Mouse (Mus musculus) cerebellum, postnatal 14 days (tissue): ENCODE measurements around the gene Arid4b.
A peak's percentile ranks its signal among the peaks of the same experiment; 100 is the strongest.
"Not testable (repeated sequence)": the region's sequence is repeated elsewhere in the genome, so short reads cannot be mapped to it uniquely, and the experiment has no call there.

ENCODE experiments used
- DNase-seq, 2 experiments: peaks; one replicate each; pipeline ENCODE4 v3.0.0; 2021; ENCODE audit warnings: mixed read lengths in 2 of 2

Arid4b gene

DNA sequence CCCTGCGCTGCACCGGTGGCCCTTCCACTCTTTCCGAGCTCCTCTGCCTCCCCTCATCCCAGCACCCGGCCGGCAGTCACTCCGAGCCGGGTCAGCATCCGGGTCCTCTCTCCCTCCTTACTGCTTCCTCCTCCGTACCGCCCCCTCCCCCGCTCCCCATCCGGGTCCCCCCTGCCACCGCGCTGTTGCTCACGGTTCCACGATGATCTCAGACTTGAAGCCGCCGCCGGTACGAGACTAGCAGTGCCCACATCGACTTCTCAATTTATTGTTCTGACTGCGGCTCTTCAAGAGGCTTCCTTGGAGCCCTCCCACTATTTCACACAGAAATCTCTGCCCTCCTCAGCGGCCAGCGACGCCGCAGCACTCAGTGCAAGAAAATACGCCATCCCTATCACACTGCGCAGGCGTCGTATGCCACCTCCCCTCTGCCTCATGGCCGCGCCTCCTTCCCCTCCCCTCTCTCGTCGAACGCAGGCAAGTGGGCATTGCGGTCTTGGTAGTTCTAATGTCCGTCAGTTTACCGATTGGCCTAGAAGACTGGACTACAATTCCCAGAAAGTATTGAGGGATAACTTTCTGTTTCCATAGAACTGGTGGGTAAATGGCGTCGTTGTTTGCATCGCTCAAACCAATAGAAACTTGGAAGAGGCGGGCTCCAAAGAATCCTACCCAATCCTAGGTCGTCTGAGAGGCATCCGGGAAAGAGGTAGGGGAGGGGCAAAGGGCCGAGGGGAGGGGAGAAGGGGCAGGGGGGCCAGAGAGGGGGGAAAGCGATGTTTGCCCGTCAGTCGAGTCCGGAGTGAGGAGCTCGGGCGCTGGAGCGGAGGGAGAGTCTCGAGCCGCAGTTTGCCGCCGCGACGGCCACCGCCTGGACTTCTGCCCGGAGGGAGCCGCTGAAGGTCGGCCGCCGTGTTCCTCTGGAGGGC is at the start of gene Arid4b, which contains the start of gene Ggps1:
Gene Arid4b, plus strand, starts transcription at position 220 of the 929 bp plus-strand sequence.
Gene Ggps1, minus strand, starts transcription at position 476 of the 929 bp plus-strand sequence.
- DNase-seq, result peak; percentile 94 to 96

DNA sequence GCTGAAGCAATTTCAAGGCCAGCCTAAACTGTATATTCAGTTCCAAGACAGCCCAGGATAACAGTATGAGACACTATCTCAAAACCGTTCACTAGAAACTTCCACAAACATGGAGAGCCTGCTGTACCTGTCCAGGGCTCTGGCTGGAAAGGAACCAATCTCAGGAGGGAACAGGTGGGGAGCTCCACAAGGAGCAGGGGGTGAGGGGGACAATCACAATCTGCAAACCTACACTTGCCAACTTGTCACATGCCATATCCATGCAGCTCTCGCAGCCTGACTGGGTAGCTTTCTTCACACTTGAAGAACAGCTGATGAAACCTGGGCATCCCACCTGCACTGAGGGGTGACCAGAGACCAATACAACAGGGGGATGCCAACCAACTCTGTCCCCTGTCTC is 49.0 kb upstream of the Arid4b start:
- DNase-seq, result peak; percentile 24 to 49

DNA sequence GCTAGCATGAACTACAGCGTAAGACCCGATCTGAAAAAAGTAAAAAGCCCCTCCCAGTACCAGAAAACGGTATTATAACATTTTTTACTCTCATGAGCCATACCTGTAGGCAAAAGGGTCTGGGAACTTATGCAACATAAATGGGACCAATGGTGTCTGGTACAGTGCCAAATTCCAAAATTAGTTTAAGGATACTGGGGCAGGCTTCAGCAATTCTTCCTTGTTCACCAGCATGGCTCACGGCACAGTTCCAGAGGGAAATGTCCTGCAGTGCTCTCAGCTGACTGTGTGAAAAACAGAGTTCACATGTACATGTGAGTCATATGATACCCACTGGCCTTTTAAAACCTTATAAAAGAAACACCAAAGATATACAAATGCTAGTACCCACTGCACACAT is 48.5 kb upstream of the Arid4b start:
- peak; percentile 33 to 51 for DNase-seq

DNA sequence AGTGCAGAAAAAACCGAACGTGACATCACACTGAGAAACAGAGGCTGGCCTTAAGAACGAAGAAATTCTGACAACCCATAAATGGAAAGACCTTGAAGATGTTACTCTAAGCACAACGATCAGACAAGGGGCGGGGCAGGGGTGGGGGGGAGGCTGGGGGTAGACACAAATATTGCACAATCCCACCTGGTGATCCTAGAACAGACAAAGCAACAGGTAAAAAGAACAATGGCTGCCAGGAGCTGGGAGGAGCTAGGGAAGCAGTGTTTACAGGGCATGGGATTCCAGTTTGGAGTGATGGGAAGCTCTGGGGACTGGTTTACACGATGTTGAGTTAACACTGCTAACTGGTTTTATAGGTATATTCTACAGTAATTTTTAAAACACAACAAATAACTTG is 47.4 kb upstream of the Arid4b start:
- DNase-seq, result no peak

DNA sequence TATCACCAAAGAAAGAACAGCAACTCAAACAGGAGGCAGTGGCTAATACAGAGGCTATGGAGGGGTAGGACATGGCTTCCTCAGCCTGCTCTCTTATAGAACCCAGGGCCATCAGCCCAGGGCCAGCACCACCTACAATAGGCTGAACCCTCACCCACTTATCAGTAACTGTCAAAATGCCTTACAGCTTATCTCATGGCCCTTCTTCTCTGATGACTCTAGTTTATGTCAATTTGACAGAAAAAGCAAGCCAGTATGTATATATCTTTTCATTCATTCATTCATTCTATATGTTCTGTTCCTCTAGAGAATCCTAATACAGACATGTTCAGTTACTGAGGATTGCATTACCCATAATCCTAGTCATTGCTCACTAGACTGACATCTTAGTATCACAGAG is 44.7 kb upstream of the Arid4b start:
- no peak for DNase-seq

DNA sequence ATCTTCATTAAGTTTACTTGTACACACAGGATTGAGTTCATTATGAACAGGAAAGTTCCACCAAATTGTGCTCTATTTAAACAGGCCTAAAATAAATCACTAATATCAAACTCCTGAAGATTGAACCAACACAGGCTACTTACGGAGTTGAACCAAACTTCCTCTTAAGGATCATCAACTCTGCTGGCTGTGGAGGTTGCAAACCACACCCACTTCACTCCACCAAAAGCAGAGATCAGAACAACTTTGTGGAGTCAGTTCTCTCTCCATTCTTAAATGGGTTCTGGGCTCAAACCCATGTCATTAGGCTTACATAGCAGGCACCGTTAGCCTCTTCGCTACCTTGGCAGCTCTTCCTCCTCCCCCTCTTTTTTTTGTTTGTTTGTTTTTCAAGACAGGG is 44.2 kb upstream of the Arid4b start:
- no peak for DNase-seq

DNA sequence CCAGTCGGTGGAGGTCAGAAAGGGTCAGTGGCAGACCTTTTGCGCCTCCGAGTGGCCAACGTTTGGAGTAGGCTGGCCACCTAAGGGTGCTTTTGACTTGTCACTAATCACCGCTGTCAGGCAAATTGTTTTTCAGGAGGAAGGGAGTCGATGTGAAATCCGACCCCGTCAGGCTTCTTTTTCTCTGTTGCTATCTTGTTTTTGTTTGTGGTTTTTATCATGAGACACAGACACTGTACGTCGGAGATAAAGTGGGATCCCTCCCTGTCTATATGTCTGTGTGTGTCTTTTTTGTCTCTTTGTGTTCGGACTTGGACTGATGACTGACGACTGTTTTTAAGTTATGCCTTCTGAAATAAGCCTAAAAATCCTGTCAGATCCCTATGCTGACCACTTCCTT is 41.6 kb upstream of the Arid4b start:
- DNase-seq, result not testable (repeated sequence)

DNA sequence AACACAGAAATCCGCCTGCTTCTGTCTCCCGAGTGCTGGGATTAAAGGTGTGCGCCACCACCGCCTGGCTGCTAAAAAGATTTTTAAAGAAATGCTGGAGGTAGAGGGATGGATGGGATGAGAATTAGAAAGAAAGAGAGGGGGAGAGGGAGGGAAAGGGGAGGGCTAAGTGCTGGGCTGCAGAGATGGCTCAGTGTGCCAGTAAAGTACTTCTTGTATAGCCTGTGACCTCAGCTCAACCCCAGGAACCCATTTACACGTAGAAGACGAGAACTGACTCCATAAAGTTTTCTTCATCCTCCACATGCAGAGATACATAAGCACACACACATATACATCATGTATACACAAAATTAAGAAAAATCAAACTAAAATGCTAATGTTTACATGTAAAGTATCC is 37.5 kb upstream of the Arid4b start:
- no peak for DNase-seq

DNA sequence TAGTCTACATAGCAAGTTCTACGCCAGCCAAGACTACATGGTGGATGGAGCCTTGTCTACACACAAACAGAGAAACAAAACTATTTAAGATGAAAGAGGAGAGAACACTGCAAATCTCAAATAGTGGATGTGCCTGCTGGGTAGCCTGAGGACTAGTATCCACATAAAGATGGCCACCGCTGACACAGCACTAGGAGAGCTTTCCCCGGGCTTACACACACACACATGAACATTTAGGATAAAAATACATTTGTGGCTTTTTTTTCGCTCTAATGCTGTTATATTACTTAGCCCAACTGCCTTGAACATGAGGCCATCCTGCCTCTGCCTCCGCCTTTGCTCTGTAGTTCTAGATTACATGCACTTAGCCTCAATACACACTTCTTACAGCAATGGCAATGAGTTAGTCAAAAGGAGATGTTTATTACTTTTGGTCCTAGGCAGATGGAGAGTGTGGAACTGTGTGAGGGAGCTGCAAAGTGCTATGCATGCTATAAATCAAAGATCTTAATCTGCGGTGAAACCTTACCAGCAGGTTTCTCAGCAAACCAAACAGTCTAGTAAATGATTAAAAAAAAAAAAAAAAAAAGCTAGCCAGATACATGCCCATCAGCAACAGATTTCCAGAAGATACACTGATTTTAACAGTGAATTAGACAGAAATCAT is 36.7 kb upstream of the Arid4b start:
- DNase-seq, result no peak

DNA sequence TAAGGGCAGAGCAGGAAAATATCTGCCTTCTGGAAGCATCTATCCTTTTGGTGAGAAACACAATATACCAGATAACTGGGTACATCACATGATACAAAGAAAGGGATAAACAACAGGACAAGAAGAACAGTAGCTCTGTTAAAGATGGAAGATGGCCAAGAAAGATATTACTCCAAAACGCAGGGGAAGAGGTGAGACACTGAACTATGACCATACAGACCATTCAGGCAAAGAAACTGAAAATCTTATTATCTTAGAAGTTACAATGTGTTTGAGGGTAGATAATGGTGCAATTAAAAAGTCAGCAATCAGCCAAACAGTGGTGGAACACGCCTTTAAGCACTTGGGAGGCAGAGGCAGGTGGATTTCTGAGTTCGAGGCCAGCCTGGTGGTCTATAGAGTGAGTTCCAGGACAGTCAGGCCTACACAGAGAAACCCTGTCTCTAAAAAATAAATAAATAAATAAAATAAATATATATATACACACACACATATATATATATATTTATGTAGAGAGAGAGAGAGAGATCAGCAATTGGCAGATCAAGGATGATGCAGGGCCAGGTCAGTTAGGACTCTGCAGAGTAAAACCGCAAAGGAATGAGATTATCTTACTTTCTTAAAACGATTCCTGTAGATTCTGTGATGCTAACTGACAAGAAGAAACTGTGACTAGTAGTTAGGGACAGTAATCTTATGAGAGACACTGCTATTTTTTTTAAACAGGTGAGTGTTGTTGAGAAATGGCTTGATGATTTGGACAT is 29.5 kb upstream of the Arid4b start:
- no peak for DNase-seq

DNA sequence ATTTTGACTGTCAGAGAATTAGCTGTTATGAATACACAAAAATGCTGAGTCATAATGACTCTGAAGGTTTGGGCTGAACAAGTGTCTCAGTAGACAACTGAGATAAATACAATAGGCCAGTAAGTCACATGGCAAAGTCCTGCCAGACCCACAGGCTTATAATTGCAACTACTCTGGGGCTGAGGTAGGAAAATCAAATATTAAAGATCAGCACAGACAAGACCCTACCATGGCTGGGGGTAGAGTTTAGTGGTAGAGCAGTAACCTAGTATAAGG is 29.0 kb upstream of the Arid4b start:
- DNase-seq, result no peak

DNA sequence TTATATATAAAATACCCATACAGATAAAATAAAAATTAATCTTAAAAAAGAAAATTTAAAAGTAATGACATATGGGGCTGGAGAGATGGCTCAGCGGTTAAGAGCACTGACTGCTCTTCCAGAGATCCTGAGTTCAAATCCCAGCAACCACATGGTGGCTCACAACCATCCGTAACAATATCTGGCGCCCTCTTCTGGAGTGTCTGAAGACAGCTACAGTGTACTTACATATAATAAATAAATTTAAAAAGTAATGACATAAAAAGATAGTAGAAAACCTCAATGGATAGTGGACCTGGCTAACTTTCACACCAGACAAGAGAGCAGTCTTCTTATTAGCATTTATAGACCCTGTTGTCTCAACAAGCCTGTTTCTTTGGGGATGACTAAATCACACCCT is 27.7 kb upstream of the Arid4b start:
- DNase-seq, result not testable (repeated sequence)

DNA sequence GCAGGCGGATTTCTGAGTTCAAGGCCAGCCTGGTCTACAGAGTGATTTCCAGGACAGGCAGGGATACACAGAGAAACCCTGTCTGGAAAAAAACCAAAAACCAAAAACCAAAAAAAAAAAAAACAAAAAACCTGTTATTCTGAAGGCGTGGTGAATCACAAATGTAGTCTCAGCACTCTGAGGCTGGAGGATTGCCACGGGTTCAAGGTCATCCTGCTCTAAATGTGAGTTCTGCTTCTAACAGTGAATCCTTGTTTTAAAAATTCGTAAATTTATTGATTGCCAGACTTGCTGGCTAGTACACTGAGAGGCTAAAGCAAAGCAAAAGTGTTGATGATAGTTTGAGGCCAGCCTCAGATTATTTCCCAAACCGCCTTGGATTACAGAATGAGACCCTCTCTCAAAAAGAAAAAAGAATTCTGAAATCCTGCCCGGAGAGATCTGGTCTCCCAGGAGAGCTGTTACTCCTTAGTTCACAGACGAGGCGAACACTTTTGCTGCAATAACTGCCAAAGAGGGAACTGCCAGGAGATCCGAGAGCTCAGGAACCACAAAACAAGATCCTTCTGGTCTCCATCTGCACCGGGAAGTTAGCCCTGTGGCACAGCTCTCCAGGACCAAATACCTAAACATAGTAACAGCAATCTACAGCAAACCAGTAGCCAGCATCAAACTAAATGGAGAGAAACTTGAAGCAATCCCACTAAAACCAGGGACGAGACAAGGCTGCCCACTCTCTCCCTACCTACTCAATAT is 27.0 kb upstream of the Arid4b start:
- DNase-seq, result no peak

DNA sequence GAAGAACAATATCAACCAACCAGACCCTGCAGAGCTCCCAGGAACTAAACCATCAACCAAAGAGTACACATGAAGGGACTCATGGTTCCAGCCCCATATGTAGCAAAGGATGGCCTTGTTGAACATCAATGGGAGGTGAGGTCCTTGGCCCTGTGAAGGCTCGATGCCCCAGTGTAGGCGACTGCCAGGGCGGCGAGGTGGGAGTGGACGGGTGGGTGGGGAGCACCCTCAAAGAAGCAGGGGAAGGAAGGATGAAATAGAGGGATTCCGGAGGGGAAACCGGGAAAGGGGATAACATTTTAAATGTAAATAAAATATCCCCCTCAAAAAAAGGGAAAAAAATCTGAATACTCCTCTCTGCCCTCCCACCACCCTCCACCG is 24.1 kb upstream of the Arid4b start:
- no peak for DNase-seq

DNA sequence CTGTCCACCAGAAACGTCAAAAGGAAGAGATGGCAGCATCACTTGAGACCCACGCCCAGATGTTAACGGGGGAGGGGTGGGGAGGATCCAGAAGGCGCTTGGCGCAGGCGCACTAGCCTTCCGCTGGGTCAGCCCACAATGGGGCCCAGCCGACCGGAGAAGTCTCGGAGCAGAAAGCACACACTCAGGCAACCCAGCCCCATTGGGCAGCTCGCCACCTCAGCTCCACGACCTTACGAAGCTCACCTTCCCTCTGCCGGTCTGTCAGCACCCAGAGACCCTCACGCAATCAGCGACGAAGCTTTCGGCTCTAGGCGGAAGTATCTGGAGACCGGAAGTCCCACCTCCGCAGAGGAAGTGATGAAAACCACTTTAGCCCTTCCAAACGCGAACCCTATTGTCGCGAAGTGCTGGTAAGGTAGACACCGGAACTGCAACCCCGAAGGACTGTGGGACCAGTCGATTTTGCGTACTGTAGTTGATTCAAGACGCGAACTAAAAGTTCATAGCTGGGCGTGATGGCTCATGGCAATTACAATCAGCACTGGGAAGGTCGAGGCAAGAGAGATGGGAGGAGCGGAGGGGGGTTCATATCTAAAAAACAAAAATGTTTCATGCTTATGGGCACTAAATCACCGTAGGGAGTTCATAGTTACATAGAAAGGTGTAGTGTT is 23.6 kb upstream of the Arid4b start, which contains the start of gene Tbce:
Gene Tbce, minus strand, starts transcription at position 347 of the 674 bp plus-strand sequence.
- DNase-seq, result peak; percentile 93

DNA sequence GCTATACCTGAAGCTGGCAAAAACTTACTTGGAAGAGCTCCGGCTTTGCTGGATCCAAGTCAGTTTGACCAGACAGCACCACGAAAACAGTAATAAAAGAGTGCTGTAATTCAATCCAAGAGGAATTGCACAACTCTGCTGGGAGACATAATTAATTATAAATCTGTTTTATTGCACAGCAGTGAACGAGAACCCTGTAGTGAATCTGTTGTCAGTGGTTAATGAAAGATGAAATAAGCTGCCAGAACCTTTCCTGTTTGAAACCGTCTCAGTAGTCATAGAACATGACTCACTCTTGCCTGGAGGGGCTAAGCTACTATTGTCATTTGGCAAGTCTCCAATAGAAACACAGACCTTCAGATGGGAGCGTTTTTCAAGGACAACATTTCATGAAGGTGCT is 22.8 kb upstream of the Arid4b start:
- DNase-seq, result no peak

DNA sequence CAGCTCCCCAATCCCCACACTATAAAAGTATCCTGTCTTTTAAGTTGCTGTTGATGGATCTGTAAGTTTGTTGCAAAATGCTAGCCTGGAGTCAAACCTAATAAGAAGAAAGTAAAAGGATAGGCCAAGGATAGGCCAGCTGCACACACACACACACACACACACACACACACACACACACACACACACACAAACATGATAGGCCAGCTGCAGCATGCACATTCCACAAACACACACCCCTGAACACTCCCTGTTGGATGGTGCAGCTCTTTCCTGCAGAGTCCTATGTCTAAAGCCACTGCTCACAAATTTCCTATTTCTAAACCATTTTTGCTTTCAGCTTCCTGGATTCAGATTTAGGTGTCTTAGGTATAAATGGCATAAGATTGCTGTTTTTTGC is 19.2 kb upstream of the Arid4b start:
- no peak for DNase-seq

DNA sequence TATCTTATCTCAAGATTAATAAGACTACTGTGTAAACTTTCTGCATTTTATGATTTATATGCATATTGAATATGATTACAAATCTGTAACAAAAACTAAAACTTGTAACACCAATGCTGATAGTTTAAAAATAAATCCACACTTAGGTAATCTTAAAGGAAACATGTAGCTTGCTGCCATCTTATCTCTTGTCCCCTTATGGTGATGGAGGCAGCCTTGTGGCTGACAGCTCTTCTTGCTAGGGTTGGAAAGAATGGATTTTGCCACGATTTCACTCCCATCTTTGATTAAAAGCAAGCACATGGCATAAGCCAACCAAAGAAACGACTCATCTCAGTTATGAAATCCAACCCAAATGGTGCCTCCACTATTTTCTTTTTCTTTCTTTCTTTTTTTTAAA is 18.5 kb upstream of the Arid4b start:
- no peak for DNase-seq

DNA sequence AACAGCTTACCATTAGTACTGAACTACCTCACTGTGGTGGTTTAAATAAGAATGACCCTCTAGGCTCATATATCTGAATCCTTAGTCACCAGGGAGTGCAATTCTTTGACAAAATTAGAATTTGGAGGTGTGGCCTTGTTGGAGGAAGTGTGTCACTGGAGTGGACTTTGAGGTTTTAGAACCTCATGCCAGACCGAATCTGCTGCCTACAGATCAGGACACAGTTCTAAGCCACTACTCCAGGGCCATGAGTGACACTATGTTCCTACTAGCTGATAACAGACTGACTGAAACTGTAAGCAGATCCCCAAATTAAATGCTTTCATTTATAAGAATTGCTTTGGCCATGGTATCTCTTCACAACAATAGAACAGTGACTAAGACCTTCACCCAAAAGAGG is 13.2 kb upstream of the Arid4b start:
- DNase-seq, result no peak

DNA sequence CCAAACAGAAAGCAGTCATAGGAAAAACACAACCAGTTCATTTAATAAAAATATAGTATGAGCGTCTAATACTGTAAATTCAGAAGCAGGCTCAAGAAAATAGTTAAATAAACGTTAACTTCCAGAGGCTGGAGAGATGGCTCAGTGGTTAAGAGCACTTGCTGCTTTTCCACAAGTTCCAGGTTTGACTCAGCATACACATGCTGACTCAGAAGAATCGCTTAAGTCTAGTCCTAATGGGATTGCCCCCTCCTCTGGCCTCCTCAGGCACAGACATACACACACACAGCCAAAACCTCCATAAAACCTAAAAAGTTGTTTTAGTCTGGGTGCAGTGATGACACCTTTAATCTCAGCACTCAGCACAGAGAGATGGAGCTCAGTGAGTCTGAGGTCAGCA is 6.2 kb upstream of the Arid4b start:
- DNase-seq, result no peak

DNA sequence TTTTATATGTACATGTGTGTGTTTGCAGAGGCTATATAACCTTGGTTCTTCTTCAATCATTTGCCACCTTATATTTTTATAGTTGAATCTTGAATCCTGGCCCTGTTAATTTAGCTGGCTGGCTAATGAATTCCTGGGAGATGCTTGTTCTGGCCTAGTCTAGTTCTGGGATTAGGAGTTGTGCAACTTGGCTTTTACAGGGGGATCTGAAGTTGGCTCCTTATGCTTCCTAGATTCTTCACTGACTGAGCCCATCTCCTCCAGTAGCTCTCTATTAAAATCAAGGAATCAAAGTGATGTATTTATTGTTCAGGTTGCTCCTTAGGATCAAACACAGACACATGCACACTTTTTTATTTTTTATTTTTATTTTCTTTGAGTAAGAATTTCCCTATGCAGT is 3.5 kb upstream of the Arid4b start:
- DNase-seq, result no peak
